Mouse (Mus musculus): ENCODE measurements at regions not wholly inside any gene's neighbourhood (a gene's known extent, or its start where the extent isn't known, plus 50 kb on each side); places are given as distances from the start of the nearest gene placed in this dataset.

DNA sequence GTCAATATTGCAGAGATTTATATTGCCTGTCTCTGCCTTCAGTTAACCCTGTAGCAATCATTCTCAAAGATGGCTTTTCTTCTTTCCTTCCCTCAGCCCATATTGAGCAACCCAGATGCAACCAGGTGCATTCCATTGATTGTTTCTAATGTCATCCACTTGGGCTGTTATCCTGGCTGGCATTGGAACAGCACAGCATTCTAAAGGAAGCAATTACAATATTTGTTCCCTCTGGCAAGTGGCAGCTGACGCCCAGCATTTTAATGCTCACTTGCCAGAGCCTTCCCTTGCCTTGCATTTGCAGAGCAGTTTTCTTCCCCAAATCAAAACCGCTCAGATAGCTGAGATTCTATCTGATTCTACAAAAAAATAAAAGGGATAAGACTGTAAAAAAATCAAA is 798.0 kb downstream of the Ryr2 start:
- H3K9ac ChIP-seq (ENCODE audit: low read depth, low read length), result no peak overlapping the region
- no peaks in the 10 kb centered on the region for H3K36me3 ChIP-seq (ENCODE audit: insufficient read depth, low read length)
- no peaks in the 10 kb centered on the region for H3K4me1 ChIP-seq (replicated peaks; ENCODE audit: insufficient read depth, low read length)
- no peak overlapping the region for H3K27ac ChIP-seq
- WGBS, result 85% methylated on average over 2 of the region's 2 CpGs
- DNase-seq (ENCODE audit: low spot score) (no peak), ATAC-seq (replicated peaks; ENCODE audit: low FRiP score, low read depth) (no peak)
- H3K4me3 ChIP-seq (replicated peaks; ENCODE audit: low read depth, low read length), result no peak overlapping the region
- H3K4me2 ChIP-seq (ENCODE audit: low read length), result no peak overlapping the region
- no peak for TF ChIP-seq CTCF (IDR thresholded peaks at IDR 0.05; ENCODE audit: low read depth)
- H3K27me3 ChIP-seq (ENCODE audit: insufficient read depth, low read length), result no peaks in the 10 kb centered on the region
- no peaks in the 10 kb centered on the region for H3K9me3 ChIP-seq (replicated peaks; ENCODE audit: low read length)

- ATAC-seq (replicated peaks; ENCODE audit: low FRiP score, low read depth), result no peak
- Histone ChIP-seq H3K27me3 (ENCODE audit: insufficient read depth, low read length) (no peaks in the 10 kb centered on the region), H3K4me3 (replicated peaks; ENCODE audit: low read depth, low read length) (no peak overlapping the region), H3K4me2 (ENCODE audit: low read length) (no peak overlapping the region), H3K4me1 (replicated peaks; ENCODE audit: insufficient read depth, low read length) (no peaks in the 10 kb centered on the region), H3K27ac (no peak overlapping the region), H3K9ac (ENCODE audit: low read depth, low read length) (no peak overlapping the region), H3K9me3 (replicated peaks; ENCODE audit: low read length) (no peaks in the 10 kb centered on the region), H3K36me3 (ENCODE audit: insufficient read depth, low read length) (no peaks in the 10 kb centered on the region)
- 65% methylated on average over 2 of the region's 2 CpGs for WGBS
- peak; percentile 28 for DNase-seq (ENCODE audit: low spot score)
- no peak for TF ChIP-seq CTCF (IDR thresholded peaks at IDR 0.05; ENCODE audit: low read depth)
These were observed 811.3 kb downstream of the Ryr2 start for GRCm38 (mm10) chr13:11295493-11295892.

DNA sequence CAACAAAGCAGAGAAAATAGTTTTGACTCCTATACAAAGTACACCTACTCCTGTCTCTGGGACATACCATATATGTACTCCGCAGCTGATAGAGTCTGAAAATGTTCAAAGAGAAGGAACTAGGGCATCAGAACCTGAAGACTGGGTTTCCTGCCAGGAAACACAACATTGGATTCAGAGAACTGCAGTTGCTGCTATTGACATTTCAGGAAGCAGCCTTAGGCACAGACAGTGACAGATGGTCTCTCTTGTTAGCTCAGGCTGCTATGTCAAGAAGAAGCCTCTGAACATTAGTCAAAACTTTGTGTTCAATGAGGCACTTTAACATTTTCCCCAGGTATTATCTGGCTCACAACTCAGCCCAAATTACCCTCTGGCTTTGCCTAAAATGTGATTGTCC is 812.1 kb downstream of the Ryr2 start:
- Histone ChIP-seq H3K4me2 (ENCODE audit: low read length) (no peak overlapping the region), H3K36me3 (ENCODE audit: insufficient read depth, low read length) (no peaks in the 10 kb centered on the region), H3K27ac (no peak overlapping the region), H3K4me3 (replicated peaks; ENCODE audit: low read depth, low read length) (no peak overlapping the region), H3K9ac (ENCODE audit: low read depth, low read length) (no peak overlapping the region), H3K4me1 (replicated peaks; ENCODE audit: insufficient read depth, low read length) (no peaks in the 10 kb centered on the region), H3K27me3 (ENCODE audit: insufficient read depth, low read length) (no peaks in the 10 kb centered on the region), H3K9me3 (replicated peaks; ENCODE audit: low read length) (no peaks in the 10 kb centered on the region)
- 81% methylated on average over 1 of the region's 1 CpGs for WGBS
- TF ChIP-seq CTCF (IDR thresholded peaks at IDR 0.05; ENCODE audit: low read depth), result no peak
- DNase-seq (ENCODE audit: low spot score), result no peak
- ATAC-seq (replicated peaks; ENCODE audit: low FRiP score, low read depth), result no peak

DNA sequence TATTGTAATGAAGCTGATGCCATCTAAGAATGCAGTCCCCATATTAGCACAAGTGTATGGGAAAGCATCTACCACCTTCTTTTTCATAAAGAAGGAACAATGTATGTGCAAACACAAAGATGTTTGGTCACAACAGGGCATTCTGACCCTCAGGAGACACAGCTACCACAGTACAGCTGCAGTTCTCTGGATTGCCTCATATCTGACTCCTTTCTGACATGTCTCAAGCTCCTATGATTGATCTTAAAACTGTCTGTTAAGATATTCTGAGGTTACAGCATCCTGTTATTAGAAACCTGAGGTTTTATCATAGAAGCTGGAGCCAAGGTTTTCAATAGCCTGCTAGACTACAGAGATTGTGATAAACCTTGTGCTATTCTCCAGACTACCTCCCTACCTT is 813.0 kb downstream of the Ryr2 start:
- DNase-seq (ENCODE audit: low spot score), result no peak
- no peaks in the 10 kb centered on the region for H3K27me3 ChIP-seq (ENCODE audit: insufficient read depth, low read length)
- ATAC-seq (replicated peaks; ENCODE audit: low FRiP score, low read depth), result no peak

GRCm38 (mm10) chr13:11273896-11274295 is 832.8 kb downstream of the Ryr2 start:
- no peak for TF ChIP-seq CTCF (IDR thresholded peaks at IDR 0.05; ENCODE audit: low read depth)
- Histone ChIP-seq H3K4me2 (ENCODE audit: low read length) (no peak overlapping the region), H3K27me3 (ENCODE audit: insufficient read depth, low read length) (no peaks in the 10 kb centered on the region), H3K9ac (ENCODE audit: low read depth, low read length) (no peak overlapping the region), H3K4me1 (replicated peaks; ENCODE audit: insufficient read depth, low read length) (no peaks in the 10 kb centered on the region), H3K9me3 (replicated peaks; ENCODE audit: low read length) (no peaks in the 10 kb centered on the region), H3K27ac (no peak overlapping the region), H3K36me3 (ENCODE audit: insufficient read depth, low read length) (no peaks in the 10 kb centered on the region), H3K4me3 (replicated peaks; ENCODE audit: low read depth, low read length) (no peak overlapping the region)
- DNase-seq (ENCODE audit: low spot score) (no peak), ATAC-seq (replicated peaks; ENCODE audit: low FRiP score, low read depth) (no peak)
- 12% methylated on average over 1 of the region's 1 CpGs for WGBS

More for the DNA sequence above, 813.0 kb downstream of the Ryr2 start:
- H3K9me3 ChIP-seq (replicated peaks; ENCODE audit: low read length), result no peaks in the 10 kb centered on the region
- H3K4me2 ChIP-seq (ENCODE audit: low read length), result no peak overlapping the region
- H3K27ac ChIP-seq, result no peak overlapping the region
- no peak overlapping the region for H3K4me3 ChIP-seq (replicated peaks; ENCODE audit: low read depth, low read length)
- H3K36me3 ChIP-seq (ENCODE audit: insufficient read depth, low read length), result no peaks in the 10 kb centered on the region
- H3K4me1 ChIP-seq (replicated peaks; ENCODE audit: insufficient read depth, low read length), result no peaks in the 10 kb centered on the region
- no peak for TF ChIP-seq CTCF (IDR thresholded peaks at IDR 0.05; ENCODE audit: low read depth)
- H3K9ac ChIP-seq (ENCODE audit: low read depth, low read length), result no peak overlapping the region

DNA sequence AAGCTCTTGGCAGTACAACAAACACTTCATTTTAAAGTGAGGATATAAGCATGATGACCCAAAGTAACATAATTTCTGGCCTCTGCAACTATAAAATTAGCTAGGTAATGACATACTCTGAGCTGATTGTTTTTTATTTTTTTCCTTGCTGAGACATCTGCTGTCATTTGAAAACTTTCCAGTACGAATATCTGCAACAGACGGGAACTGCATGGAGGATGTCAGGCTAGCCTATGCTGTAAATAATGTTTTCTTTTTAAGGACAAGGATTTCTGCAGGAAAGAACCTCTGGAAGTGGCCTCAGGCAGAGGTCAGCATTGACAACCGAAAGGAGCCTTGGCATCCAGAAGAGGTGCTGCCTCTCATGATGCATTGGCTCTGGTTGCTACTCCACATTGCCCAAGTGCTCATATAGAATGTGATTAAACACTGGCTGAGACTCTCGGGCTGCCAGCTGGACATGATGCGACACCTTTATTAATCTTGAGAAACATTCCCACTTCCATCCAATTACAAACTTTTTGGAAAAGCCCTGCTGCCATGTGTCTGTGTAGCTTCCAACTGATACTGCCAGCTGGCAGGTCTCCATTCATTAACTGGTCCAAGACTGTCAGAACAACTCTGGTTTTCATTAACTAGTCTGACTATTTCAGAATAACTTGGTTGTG is 837.9 kb downstream of the Ryr2 start:
- no peak overlapping the region for H3K9ac ChIP-seq (ENCODE audit: low read depth, low read length)
- no peaks in the 10 kb centered on the region for H3K27me3 ChIP-seq (ENCODE audit: insufficient read depth, low read length)
- H3K4me1 ChIP-seq (replicated peaks; ENCODE audit: insufficient read depth, low read length), result no peaks in the 10 kb centered on the region
- H3K9me3 ChIP-seq (replicated peaks; ENCODE audit: low read length), result no peaks in the 10 kb centered on the region
- H3K36me3 ChIP-seq (ENCODE audit: insufficient read depth, low read length), result no peaks in the 10 kb centered on the region
- H3K4me2 ChIP-seq (ENCODE audit: low read length), result no peak overlapping the region
- no peak overlapping the region for H3K4me3 ChIP-seq (replicated peaks; ENCODE audit: low read depth, low read length)
- TF ChIP-seq CTCF (IDR thresholded peaks at IDR 0.05; ENCODE audit: low read depth), result no peak
- no peak for ATAC-seq (replicated peaks; ENCODE audit: low FRiP score, low read depth)
- no peak overlapping the region for H3K27ac ChIP-seq
- DNase-seq (ENCODE audit: low spot score), result no peak
- WGBS, result 61% methylated on average over 5 of the region's 5 CpGs

GRCm38 (mm10) chr13:11247541-11247940 is 859.2 kb downstream of the Ryr2 start:
- no peak overlapping the region for H3K9ac ChIP-seq (ENCODE audit: low read depth, low read length)
- H3K9me3 ChIP-seq (replicated peaks; ENCODE audit: low read length), result no peaks in the 10 kb centered on the region
- TF ChIP-seq CTCF (IDR thresholded peaks at IDR 0.05; ENCODE audit: low read depth), result no peak
- H3K4me2 ChIP-seq (ENCODE audit: low read length), result no peak overlapping the region
- DNase-seq (ENCODE audit: low spot score) (peak; percentile 69), ATAC-seq (replicated peaks; ENCODE audit: low FRiP score, low read depth) (no peak)
- H3K36me3 ChIP-seq (ENCODE audit: insufficient read depth, low read length), result no peaks in the 10 kb centered on the region
- H3K4me1 ChIP-seq (replicated peaks; ENCODE audit: insufficient read depth, low read length), result no peaks in the 10 kb centered on the region
- H3K27me3 ChIP-seq (ENCODE audit: insufficient read depth, low read length), result no peaks in the 10 kb centered on the region
- H3K27ac ChIP-seq, result no peak overlapping the region
- H3K4me3 ChIP-seq (replicated peaks; ENCODE audit: low read depth, low read length), result no peak overlapping the region
